ENCODE assay signal across 8 mouse cellular contexts in genomic region chr15:83148395-83148794, GRCm38 (mm10). TPM values are rescaled to one million over a fixed set of nuclear protein-coding genes. Genes with fewer than 3 reads are reported as not detected.
DNase-seq lines count a peak whose midpoint lies in the region; ATAC-seq and TF ChIP-seq lines count a peak whose summit lies in the region.

No protein-coding gene starts in this region.

- peaks cover 2% of the 10 kb centered on the region; the same call in 1 of the 2 replicates for H3K36me3 ChIP-seq in spleen, adult 2 months (ENCODE audit: control insufficient read depth, insufficient read depth, low read length)
- peaks cover 15% of the 10 kb centered on the region for H3K36me3 ChIP-seq in intestine, postnatal 0 days (ENCODE audit: control insufficient read depth, insufficient read depth)
- peaks cover 22% of the 10 kb centered on the region for H3K36me3 ChIP-seq in neural tube, embryonic 13.5 days

- ATAC-seq in intestine, postnatal 0 days, result no peak
- no peak for ATAC-seq in neural tube, embryonic 13.5 days (ENCODE audit: low read depth)

- no peak for TF ChIP-seq POLR2A in spleen, adult 2 months (IDR thresholded peaks at IDR 0.05; ENCODE audit: low read depth, low read length)

- H3K4me2 ChIP-seq in intestine, postnatal 0 days (replicated peaks; ENCODE audit: low read depth), result peak overlapping the region; percentile 77
- H3K4me2 ChIP-seq in neural tube, embryonic 13.5 days, result peak overlapping the region; percentile 94

- 3% methylated on average over 21 of the region's 21 CpGs for WGBS in spleen, adult 2 months
- WGBS in intestine, postnatal 0 days, result 2% methylated on average over 21 of the region's 21 CpGs
- 4% methylated on average over 21 of the region's 21 CpGs for WGBS in neural tube, embryonic 13.5 days

- H3K27me3 ChIP-seq in spleen, adult 2 months (ENCODE audit: control insufficient read depth, insufficient read depth, low read length), result no peaks in the 10 kb centered on the region
- no peaks in the 10 kb centered on the region for H3K27me3 ChIP-seq in intestine, postnatal 0 days (replicated peaks; ENCODE audit: control insufficient read depth, insufficient read depth, low read length)
- H3K27me3 ChIP-seq in neural tube, embryonic 13.5 days, result no peaks in the 10 kb centered on the region

- H3K4me3 ChIP-seq in spleen, adult 2 months (ENCODE audit: extremely low read depth, insufficient read depth, insufficient read length), result peak overlapping the region; percentile 100
- peak overlapping the region; percentile 90 for H3K4me3 ChIP-seq in intestine, postnatal 0 days (ENCODE audit: low read depth, low read length)
- H3K4me3 ChIP-seq in neural tube, embryonic 13.5 days, result peak overlapping the region; percentile 94

- H3K9ac ChIP-seq in intestine, postnatal 0 days (ENCODE audit: low read depth, low read length), result peak overlapping the region; percentile 96
- peak overlapping the region; percentile 98 for H3K9ac ChIP-seq in neural tube, embryonic 13.5 days

- TF ChIP-seq CTCF in spleen, adult 2 months (IDR thresholded peaks at IDR 0.05; ENCODE audit: extremely low read depth, insufficient read depth, insufficient read length, insufficient replicate concordance), result no peak
- no peak for TF ChIP-seq CTCF in intestine, postnatal 0 days (IDR thresholded peaks at IDR 0.05; ENCODE audit: low read depth)

- peaks cover 2% of the 10 kb centered on the region; the same call in 1 of the 2 replicates for H3K4me1 ChIP-seq in spleen, adult 2 months (ENCODE audit: control insufficient read depth, insufficient read depth, insufficient read length)
- H3K4me1 ChIP-seq in intestine, postnatal 0 days (replicated peaks; ENCODE audit: control insufficient read depth, insufficient read depth, low read length), result no peaks in the 10 kb centered on the region
- peaks cover 23% of the 10 kb centered on the region for H3K4me1 ChIP-seq in neural tube, embryonic 13.5 days (replicated peaks)

- intact Hi-C loops in gastrocnemius, postnatal 14 days (cut with DNase I; ENCODE audit: low total_unique reads), result no loop called here

- H3K27ac ChIP-seq in spleen, adult 2 months (ENCODE audit: insufficient read depth, low read length), result peak overlapping the region; percentile 100
- H3K27ac ChIP-seq in intestine, postnatal 0 days (ENCODE audit: low read depth, low read length), result peak overlapping the region; percentile 99
- peak overlapping the region; percentile 98 for H3K27ac ChIP-seq in neural tube, embryonic 13.5 days (replicated peaks)

- DNase-seq in adrenal gland, adult 2 months, result peak; percentile 43
- no peak for DNase-seq in adrenal gland, postnatal 25 days
- no peak for DNase-seq in spleen, adult 2 months (ENCODE audit: low read depth in 1 of 2, low spot score in 2 of 2)
- no peak for DNase-seq in spleen, postnatal 10 days (ENCODE audit: low spot score in 2 of 2)
- no peak for DNase-seq in testis, postnatal 10 days (ENCODE audit: low spot score)
- DNase-seq in gastrocnemius, postnatal 14 days, result no peak

- no peaks in the 10 kb centered on the region for H3K9me3 ChIP-seq in intestine, postnatal 0 days (ENCODE audit: control insufficient read depth)
- H3K9me3 ChIP-seq in neural tube, embryonic 13.5 days, result no peaks in the 10 kb centered on the region

RNA-seq across cellular contexts. Expression of gene Poldip3, which starts 0.8 kb away (rescaled TPM):
- total RNA-seq in adrenal gland, adult 2 months (2021), result 10 to 100 TPM; 89.7 to 96.8 TPM
- polyA plus RNA-seq in adrenal gland, adult 2 months (2012; rRNA removed), result 43.0 and 55.4 TPM in 2 replicates
- total RNA-seq in adrenal gland, postnatal 25 days (2021), result 108 and 124 TPM in 2 replicates
- polyA plus RNA-seq in spleen, adult 2 months (2012; rRNA removed), result 50.6 and 55.7 TPM in 2 replicates
- 49.8 and 51.6 TPM in 2 replicates for polyA plus RNA-seq in intestine, postnatal 0 days (2015; fragmentation: Nextera tagmentation; extraction: Ambion mirVana)
- 137 and 140 TPM in 2 replicates for polyA plus RNA-seq in neural tube, embryonic 13.5 days (2015; fragmentation: Nextera tagmentation; extraction: Ambion mirVana)
- 10 to 100 TPM; 25.8 to 26.5 TPM for total RNA-seq in gastrocnemius, postnatal 14 days (2021)

RNA-seq across cellular contexts. Expression of gene Cyb5r3, which starts 24.0 kb away (rescaled TPM):
- 100 to 1,000 TPM; 310 to 426 TPM for total RNA-seq in adrenal gland, adult 2 months (2021)
- 461 and 645 TPM in 2 replicates for polyA plus RNA-seq in adrenal gland, adult 2 months (2012; rRNA removed)
- total RNA-seq in adrenal gland, postnatal 25 days (2021), result 349 and 393 TPM in 2 replicates
- 76.1 and 90.0 TPM in 2 replicates for polyA plus RNA-seq in spleen, adult 2 months (2012; rRNA removed)
- polyA plus RNA-seq in intestine, postnatal 0 days (2015; fragmentation: Nextera tagmentation; extraction: Ambion mirVana), result 117 and 126 TPM in 2 replicates
- polyA plus RNA-seq in neural tube, embryonic 13.5 days (2015; fragmentation: Nextera tagmentation; extraction: Ambion mirVana), result 130 and 140 TPM in 2 replicates
- total RNA-seq in gastrocnemius, postnatal 14 days (2021), result 10 to 100 TPM; 69.1 to 74.4 TPM

RNA-seq across cellular contexts. Expression of gene Rrp7a, which starts 25.8 kb away (rescaled TPM):
- total RNA-seq in adrenal gland, adult 2 months (2021), result 100 to 1,000 TPM; 123 to 167 TPM
- polyA plus RNA-seq in adrenal gland, adult 2 months (2012; rRNA removed), result 128 and 179 TPM in 2 replicates
- 100 and 102 TPM in 2 replicates for total RNA-seq in adrenal gland, postnatal 25 days (2021)
- 86.8 and 104 TPM in 2 replicates for polyA plus RNA-seq in spleen, adult 2 months (2012; rRNA removed)
- polyA plus RNA-seq in intestine, postnatal 0 days (2015; fragmentation: Nextera tagmentation; extraction: Ambion mirVana), result 32.1 and 32.7 TPM in 2 replicates
- polyA plus RNA-seq in neural tube, embryonic 13.5 days (2015; fragmentation: Nextera tagmentation; extraction: Ambion mirVana), result 68.3 and 76.0 TPM in 2 replicates
- total RNA-seq in gastrocnemius, postnatal 14 days (2021), result 10 to 100 TPM; 40.2 to 41.2 TPM

RNA-seq across cellular contexts. Expression of gene Serhl, which starts 59.1 kb away (rescaled TPM):
- total RNA-seq in adrenal gland, adult 2 months (2021), result 10 to 100 TPM; 40.0 to 48.8 TPM
- polyA plus RNA-seq in adrenal gland, adult 2 months (2012; rRNA removed), result 60.8 and 83.2 TPM in 2 replicates
- 53.0 and 70.8 TPM in 2 replicates for total RNA-seq in adrenal gland, postnatal 25 days (2021)
- 31.4 and 37.1 TPM in 2 replicates for polyA plus RNA-seq in spleen, adult 2 months (2012; rRNA removed)
- 58.5 and 65.6 TPM in 2 replicates for polyA plus RNA-seq in intestine, postnatal 0 days (2015; fragmentation: Nextera tagmentation; extraction: Ambion mirVana)
- polyA plus RNA-seq in neural tube, embryonic 13.5 days (2015; fragmentation: Nextera tagmentation; extraction: Ambion mirVana), result 20.8 and 31.3 TPM in 2 replicates
- 10 to 100 TPM; 31.9 to 32.5 TPM for total RNA-seq in gastrocnemius, postnatal 14 days (2021)
